Mouse (Mus musculus): ENCODE results near the gene 1700029I15Rik. TPM values are rescaled to one million over a fixed set of nuclear protein-coding genes. Genes with fewer than 3 reads are reported as not detected.
"Not testable (repeated sequence)": the region's sequence is repeated elsewhere in the genome, so short reads cannot be mapped to it uniquely, and the experiment has no call there.

Gene 1700029I15Rik
- polyA plus RNA-seq, 1 experiment from 2014 or later = 1.1 TPM

DNA sequence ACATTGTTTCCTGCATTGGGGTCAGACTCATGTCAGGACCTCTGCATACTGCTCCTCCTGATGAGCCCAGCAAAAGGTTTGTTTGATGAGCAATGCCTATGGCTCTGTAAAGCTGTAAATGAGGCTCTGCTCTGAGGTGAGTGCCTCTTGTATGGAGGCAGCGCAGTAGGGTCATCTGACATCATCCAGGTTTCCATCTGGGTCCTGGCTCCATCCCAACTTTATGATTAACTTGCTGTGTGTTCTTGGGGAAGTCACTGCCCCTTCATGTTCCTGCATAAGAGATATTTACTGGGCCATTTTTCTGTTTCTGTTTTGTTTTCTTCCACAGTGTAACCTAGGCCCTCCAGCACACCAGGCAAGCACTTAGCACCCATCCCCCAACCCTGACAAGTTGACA is 15.1 kb downstream of the 1700029I15Rik start:
- H3K4me2 ChIP-seq = no peak overlapping the region
- no peak overlapping the region for H3K4me3 ChIP-seq (replicated peaks)
- H3K27me3 ChIP-seq = peaks cover 82% of the 10 kb centered on the region
- 75% methylated on average over 1 of the region's 1 CpGs for WGBS (ENCODE audit: insufficient replicate concordance)
- no peak overlapping the region for H3K27ac ChIP-seq
- no peaks in the 10 kb centered on the region for H3K36me3 ChIP-seq
- no peak overlapping the region for H3K9ac ChIP-seq
- ATAC-seq (ENCODE audit: low read depth) (no peak), DNase-seq (no peak)
- no peaks in the 10 kb centered on the region for H3K9me3 ChIP-seq (replicated peaks)
- peaks cover 10% of the 10 kb centered on the region for H3K4me1 ChIP-seq (replicated peaks)

DNA sequence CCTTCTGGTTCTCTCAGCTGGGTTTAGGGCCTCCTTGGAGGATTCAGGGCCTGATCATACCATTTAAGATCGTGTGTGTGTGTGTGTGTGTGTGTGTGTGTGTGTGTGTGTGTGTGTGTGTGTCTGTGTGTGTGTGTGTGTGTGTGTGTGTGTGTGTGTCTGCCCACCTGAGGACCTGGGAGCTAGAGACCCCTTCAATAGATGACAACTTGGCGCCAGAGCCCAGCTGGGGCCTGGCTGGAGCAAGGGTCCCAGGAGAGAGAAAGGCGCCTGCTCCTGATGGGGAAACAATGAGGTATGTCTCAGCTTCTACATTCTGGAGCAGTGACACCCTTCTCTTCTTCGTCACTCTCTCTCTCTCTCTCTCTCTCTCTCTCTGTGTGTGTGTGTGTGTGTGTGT is 17.5 kb downstream of the 1700029I15Rik start:
- H3K4me1 ChIP-seq (replicated peaks); H3K4me3 ChIP-seq (replicated peaks); H3K27ac ChIP-seq; DNase-seq; ATAC-seq (ENCODE audit: low read depth); H3K9me3 ChIP-seq (replicated peaks); H3K4me2 ChIP-seq; H3K9ac ChIP-seq: not testable (repeated sequence)
- H3K27me3 ChIP-seq = peaks cover 62% of the 10 kb centered on the region
- 67% methylated on average over 4 of the region's 4 CpGs for WGBS (ENCODE audit: insufficient replicate concordance)
- peaks cover 12% of the 10 kb centered on the region for H3K36me3 ChIP-seq

DNA sequence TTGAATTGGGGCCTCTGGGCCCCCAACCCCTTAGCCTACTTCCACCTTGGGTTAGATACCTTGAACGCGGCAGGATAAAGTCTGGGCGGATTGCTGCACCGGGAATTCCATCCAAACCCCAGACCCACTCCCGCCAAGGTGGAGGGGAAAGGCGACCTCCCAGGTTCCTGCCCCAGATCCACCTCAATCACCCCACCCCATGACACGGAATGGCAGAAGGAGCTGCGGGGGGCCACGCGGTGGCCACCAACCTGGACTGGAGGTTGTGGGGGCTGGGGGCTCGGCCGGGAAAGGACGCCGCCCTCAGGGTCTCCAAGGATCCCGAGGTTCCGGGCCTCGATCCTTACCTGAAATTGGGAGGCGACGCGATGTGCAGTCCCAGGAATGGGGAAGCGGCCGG is 18.3 kb downstream of the 1700029I15Rik start:
- Histone ChIP-seq H3K9me3 (replicated peaks) (no peaks in the 10 kb centered on the region), H3K4me2 (peak overlapping the region; percentile 71), H3K27ac (no peak overlapping the region), H3K4me3 (replicated peaks) (peak overlapping the region; percentile 59), H3K9ac (peak overlapping the region; percentile 39), H3K4me1 (replicated peaks) (peaks cover 8% of the 10 kb centered on the region), H3K36me3 (peaks cover 20% of the 10 kb centered on the region), H3K27me3 (peaks cover 55% of the 10 kb centered on the region)
- whole genome bisulfite sequencing (ENCODE audit: insufficient replicate concordance) = 6% methylated on average over 22 of the region's 22 CpGs
- ATAC-seq (ENCODE audit: low read depth) (no peak), DNase-seq (no peak)

DNA sequence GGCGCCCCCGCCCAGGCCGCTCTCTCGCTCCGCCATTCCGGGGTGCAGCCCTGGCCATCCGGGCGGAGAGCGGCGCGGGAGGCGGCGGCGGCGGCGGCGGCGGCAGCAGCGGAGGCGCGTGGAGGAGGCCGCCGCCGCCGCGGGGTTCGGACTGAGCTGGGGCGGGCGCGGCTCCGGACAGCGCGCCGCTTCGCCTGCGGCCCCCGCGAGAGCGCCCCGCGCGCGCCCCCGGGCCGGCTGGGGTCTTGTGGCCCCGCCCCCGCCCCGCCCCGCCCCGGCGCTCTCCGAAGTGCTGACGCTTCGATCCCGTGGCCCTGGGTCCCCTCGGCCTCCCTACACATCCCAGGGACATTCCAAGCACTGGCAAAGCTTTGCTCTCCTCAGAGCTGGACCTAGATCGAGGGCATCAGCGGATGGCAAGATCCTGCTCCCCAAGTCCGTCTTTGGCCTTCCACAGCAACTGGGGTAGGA is 18.8 kb downstream of the 1700029I15Rik start, which contains the start of gene Mapk8ip1:
Gene Mapk8ip1, minus strand, starts transcription at position 173 of the 471 bp plus-strand sequence.
- Histone ChIP-seq H3K4me1 (replicated peaks) (peaks cover 8% of the 10 kb centered on the region), H3K4me2 (peak within 1 kb of the TSS; percentile 71), H3K4me3 (replicated peaks) (peak within 1 kb of the TSS; percentile 59), H3K9me3 (replicated peaks) (no peaks in the 10 kb centered on the region), H3K9ac (peak within 1 kb of the TSS; percentile 39), H3K27ac (no peak within 1 kb of the TSS), H3K36me3 (peaks cover 22% of the 10 kb centered on the region), H3K27me3 (peaks cover 53% of the 10 kb centered on the region)
- DNase-seq = no peak
- no peak for ATAC-seq (ENCODE audit: low read depth)
- WGBS (ENCODE audit: insufficient replicate concordance) = 6% methylated on average over 20 of the region's 59 CpGs

DNA sequence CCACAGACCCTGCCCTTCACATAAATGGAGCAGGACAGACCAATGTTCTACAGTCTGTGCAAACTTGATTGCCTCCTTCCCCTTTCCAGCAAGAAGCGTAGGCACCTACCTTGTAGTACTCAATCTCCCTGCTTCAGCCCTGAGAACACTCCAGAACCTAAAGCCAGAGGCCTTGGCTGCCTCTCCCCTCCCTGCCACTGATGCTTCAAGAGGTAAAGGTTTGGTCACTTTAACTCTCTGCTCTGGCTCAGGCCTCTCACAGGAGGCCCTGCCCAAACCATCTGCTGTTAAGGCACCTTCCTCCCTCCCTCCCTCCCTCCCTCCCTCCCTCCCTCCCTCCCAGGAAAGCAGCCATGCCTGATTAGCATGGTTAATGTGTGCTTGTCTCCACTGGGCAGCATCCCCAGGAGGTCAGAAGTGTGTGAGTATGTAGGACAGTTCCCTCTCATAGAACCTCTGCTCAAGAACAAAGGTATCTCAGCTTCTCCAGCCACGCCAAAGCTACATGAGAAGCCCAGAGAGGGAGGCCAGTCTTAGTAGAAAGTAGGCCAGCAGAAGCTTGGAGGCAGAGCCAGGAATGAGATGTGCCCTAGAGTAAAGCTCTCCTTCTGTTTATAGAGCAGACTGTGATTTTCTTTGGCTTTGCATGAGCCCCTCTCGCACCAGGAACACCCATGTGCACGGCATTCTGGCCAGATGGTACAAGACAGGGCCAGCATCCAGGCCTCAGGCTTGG is 20.4 kb downstream of the 1700029I15Rik start:
- Histone ChIP-seq H3K9me3 (replicated peaks) (no peaks in the 10 kb centered on the region), H3K9ac (no peak overlapping the region), H3K36me3 (peaks cover 35% of the 10 kb centered on the region), H3K4me1 (replicated peaks) (peaks cover 8% of the 10 kb centered on the region), H3K27ac (no peak overlapping the region), H3K27me3 (peaks cover 39% of the 10 kb centered on the region), H3K4me2 (no peak overlapping the region), H3K4me3 (replicated peaks) (no peak overlapping the region)
- no peak for DNase-seq
- ATAC-seq (ENCODE audit: low read depth) = no peak
- 68% methylated on average over 4 of the region's 4 CpGs for WGBS (ENCODE audit: insufficient replicate concordance)

DNA sequence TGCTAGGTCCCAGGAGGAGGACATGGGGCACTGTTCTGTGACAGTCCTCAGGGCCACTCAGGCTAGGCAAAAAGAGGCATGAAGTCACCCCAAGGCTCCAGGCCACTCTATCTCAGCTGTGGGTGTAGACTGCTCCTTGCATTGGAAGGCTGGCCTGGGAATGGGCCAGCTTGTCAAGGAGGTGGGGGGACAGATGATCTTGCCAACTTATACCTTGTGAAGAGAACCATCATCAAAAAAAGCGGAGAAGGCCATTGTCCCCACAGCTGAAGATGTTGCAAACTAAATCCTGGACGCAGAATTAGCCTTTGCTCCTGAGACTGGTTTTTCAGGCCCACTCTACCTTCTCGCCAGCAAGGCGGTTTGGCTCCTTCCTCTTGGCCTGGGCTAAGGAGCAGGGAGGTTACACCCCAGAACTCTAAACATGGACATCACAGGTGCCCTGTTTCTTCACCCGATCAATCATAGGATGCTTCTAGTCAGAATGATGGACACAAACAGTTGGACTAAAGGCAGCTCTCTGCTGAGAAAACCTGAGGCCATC is 21.5 kb downstream of the 1700029I15Rik start:
- no peak overlapping the region for H3K27ac ChIP-seq
- no peak overlapping the region for H3K9ac ChIP-seq
- peaks cover 39% of the 10 kb centered on the region for H3K27me3 ChIP-seq
- no peak overlapping the region for H3K4me2 ChIP-seq
- H3K4me1 ChIP-seq (replicated peaks) = peaks cover 8% of the 10 kb centered on the region
- H3K9me3 ChIP-seq (replicated peaks) = no peaks in the 10 kb centered on the region
- WGBS (ENCODE audit: insufficient replicate concordance) = 82% methylated on average over 5 of the region's 5 CpGs
- DNase-seq = no peak
- no peak overlapping the region for H3K4me3 ChIP-seq (replicated peaks)
- H3K36me3 ChIP-seq = peaks cover 45% of the 10 kb centered on the region
- ATAC-seq (ENCODE audit: low read depth) = no peak

DNA sequence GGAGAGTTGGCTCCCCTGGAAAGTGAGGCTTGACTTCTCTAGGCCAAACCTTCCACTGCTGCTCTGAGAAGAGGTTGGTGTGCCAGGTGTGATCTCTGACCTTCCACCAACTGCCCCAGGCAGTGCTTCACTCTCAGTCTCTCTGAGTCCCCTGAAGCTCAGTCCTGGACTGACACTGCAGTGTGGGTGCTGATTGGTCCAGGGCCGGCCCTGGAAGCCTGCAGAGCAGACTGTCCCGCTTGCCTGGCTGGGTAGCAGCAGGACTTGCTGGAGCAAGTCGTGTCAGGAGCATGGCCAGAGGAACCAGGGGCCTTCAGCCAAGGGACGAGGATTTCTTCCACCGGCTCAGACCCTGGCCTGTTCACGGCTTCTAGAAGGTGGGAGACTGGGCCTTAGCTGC is 22.4 kb downstream of the 1700029I15Rik start:
- no peak for ATAC-seq (ENCODE audit: low read depth)
- H3K27ac ChIP-seq = no peak overlapping the region
- 76% methylated on average over 6 of the region's 6 CpGs for WGBS (ENCODE audit: insufficient replicate concordance)
- no peak overlapping the region for H3K4me2 ChIP-seq
- H3K36me3 ChIP-seq = peaks cover 54% of the 10 kb centered on the region
- H3K9me3 ChIP-seq (replicated peaks) = no peaks in the 10 kb centered on the region
- H3K4me3 ChIP-seq (replicated peaks) = no peak overlapping the region
- no peak overlapping the region for H3K9ac ChIP-seq
- H3K27me3 ChIP-seq = peaks cover 30% of the 10 kb centered on the region
- no peak for DNase-seq
- H3K4me1 ChIP-seq (replicated peaks) = peaks cover 8% of the 10 kb centered on the region

DNA sequence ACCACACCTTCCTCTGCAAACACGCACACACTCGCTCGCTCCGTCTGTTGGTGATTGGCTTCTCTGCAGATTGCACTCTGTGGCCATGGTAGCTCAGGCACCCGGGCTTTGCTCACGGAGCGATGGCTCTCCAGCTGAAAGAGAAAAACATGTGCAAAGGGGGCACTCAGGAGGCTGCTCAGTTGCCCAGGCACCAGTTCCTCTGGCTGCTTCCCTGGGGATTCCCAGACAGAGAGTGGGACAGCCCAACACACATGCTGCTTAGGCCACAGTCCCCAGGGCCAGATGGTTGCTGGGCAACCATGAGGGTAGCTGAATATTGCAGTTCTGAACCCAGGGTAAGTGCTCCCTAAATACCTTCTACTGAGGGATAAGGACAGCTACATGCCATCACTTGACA is 23.3 kb downstream of the 1700029I15Rik start:
- WGBS (ENCODE audit: insufficient replicate concordance) = 87% methylated on average over 7 of the region's 7 CpGs
- Histone ChIP-seq H3K4me3 (replicated peaks) (no peak overlapping the region), H3K4me1 (replicated peaks) (peaks cover 6% of the 10 kb centered on the region), H3K9me3 (replicated peaks) (no peaks in the 10 kb centered on the region), H3K9ac (no peak overlapping the region), H3K4me2 (no peak overlapping the region), H3K27me3 (peaks cover 22% of the 10 kb centered on the region), H3K27ac (no peak overlapping the region), H3K36me3 (peaks cover 64% of the 10 kb centered on the region)
- no peak for ATAC-seq (ENCODE audit: low read depth)
- DNase-seq = no peak

DNA sequence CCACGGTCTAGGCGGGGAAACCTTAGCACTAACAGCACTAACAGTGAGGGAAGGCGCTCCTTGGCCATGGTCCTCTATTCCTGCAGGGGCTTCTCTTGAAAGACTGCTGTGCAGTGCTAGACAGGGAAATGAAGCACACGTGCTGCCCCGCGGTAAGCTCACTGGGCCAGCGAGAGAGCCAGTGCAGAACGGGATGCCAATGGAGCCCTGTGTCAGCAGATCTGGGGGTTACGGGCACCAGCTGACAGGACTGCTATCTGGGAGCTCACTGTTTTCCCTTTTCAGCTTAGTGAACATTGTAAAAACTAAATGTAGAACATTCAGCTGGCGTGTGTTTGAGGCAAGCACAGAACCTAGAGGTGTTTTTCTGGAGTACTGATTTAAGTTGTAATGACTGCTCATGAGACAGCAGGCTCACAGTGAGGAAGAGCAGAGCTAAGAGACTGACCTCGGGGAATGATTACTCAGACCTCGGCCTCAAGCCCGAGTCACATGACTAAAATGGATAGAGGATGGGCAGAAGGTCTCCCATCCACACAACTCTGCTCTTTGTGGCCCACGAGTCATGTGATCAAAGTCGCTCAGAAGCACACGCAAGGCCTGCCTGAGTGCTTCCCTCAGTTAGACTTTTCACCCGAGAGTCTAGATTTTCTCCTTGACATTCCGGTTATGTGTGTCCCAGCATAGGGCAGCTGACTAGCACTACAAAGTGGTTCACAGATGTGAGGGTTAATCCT is 26.1 kb downstream of the 1700029I15Rik start:
- H3K36me3 ChIP-seq = peaks cover 92% of the 10 kb centered on the region
- H3K9ac ChIP-seq = no peak overlapping the region
- WGBS (ENCODE audit: insufficient replicate concordance) = 79% methylated on average over 18 of the region's 18 CpGs
- H3K4me3 ChIP-seq (replicated peaks) = no peak overlapping the region
- DNase-seq = no peak
- no peak overlapping the region for H3K27ac ChIP-seq
- no peaks in the 10 kb centered on the region for H3K27me3 ChIP-seq
- no peak overlapping the region for H3K4me2 ChIP-seq
- no peaks in the 10 kb centered on the region for H3K4me1 ChIP-seq (replicated peaks)
- no peak for ATAC-seq (ENCODE audit: low read depth)
- no peaks in the 10 kb centered on the region for H3K9me3 ChIP-seq (replicated peaks)

DNA sequence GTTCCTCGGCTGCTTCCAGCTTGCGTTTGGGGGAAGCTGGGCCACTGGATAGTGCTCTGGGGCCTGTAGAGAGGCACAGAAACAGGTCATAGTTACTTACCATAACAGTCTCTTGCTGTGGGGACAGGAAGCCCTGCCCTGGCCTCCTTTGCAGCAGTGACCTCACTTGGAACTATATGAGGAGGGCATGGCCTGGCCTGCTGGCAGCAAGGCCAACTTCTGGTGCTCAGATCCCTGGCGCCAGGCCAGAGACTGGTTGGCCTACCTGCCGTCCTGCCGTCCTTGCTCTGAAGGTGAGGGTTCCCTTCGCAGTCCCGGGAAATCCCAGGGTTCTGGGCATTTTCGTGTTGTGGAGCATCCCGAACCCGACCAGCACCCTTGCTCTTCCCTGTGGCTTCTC is 29.4 kb downstream of the 1700029I15Rik start:
- Histone ChIP-seq H3K27ac (no peak overlapping the region), H3K27me3 (no peaks in the 10 kb centered on the region), H3K9ac (no peak overlapping the region), H3K9me3 (replicated peaks) (no peaks in the 10 kb centered on the region), H3K4me1 (replicated peaks) (no peaks in the 10 kb centered on the region), H3K4me2 (no peak overlapping the region), H3K36me3 (peaks cover 96% of the 10 kb centered on the region), H3K4me3 (replicated peaks) (no peak overlapping the region)
- no peak for DNase-seq
- ATAC-seq (ENCODE audit: low read depth) = no peak
- 86% methylated on average over 10 of the region's 10 CpGs for WGBS (ENCODE audit: insufficient replicate concordance)

DNA sequence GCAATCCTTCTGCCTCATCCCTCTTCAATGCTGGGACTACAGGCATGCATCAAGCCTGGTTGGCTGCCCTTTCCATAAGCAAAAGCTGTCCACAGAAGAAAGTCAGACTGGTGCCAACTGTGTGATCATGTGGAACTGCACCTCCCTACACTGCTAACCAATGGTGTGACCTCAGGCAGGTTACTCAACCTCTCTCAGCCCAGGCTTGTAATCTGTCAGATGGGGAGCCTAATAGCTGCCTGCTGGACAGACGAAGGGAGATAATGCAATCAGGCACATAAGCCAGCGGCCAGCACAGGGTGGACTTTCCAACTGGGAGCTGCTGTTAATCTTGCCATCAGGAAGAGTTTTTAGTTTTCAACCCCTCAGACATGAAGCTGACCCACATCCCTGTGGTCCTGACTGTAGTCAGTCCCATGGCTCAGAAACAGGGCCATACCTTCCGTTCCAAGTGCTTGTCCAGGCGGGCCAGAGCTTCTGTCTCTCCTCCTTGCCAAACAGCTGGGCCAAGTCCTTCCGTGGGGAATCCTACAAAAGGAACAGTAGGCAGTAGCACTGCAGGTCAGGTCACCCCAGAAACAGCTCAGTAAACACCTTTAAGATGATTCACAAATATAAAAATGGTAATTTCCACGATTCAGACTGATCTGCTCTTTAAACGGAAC is 39.5 kb downstream of the 1700029I15Rik start:
- Histone ChIP-seq H3K36me3 (peaks cover 98% of the 10 kb centered on the region), H3K27me3 (no peaks in the 10 kb centered on the region), H3K4me3 (replicated peaks) (no peak overlapping the region), H3K9ac (no peak overlapping the region), H3K4me1 (replicated peaks) (peaks cover 6% of the 10 kb centered on the region; the same call in 1 of the 2 replicates), H3K4me2 (no peak overlapping the region), H3K27ac (no peak overlapping the region), H3K9me3 (replicated peaks) (no peaks in the 10 kb centered on the region)
- ATAC-seq (ENCODE audit: low read depth) (no peak), DNase-seq (no peak)
- 80% methylated on average over 7 of the region's 7 CpGs for WGBS (ENCODE audit: insufficient replicate concordance)

All from liver, embryonic 13.5 days (tissue).